Mouse (Mus musculus) myocyte (in vitro differentiated cells): ENCODE measurements around the gene Dnttip1.

Experiments used
- CEBPB ChIP-seq: IDR thresholded peaks from 2 replicates; pipeline ENCODE4 v1.6.1; 2011; ENCODE audit warnings: mild to moderate bottlenecking, moderate library complexity; ENCODE audit not compliant: poor library complexity, insufficient read depth, severe bottlenecking
- E2F4 ChIP-seq: IDR thresholded peaks from one replicate; pipeline ENCODE4 v1.6.1; 2011; ENCODE audit warnings: mild to moderate bottlenecking, control low read depth, moderate library complexity; ENCODE audit not compliant: insufficient read depth
- MAX ChIP-seq: IDR thresholded peaks from one replicate; pipeline ENCODE4 v1.6.1; 2011; ENCODE audit warnings: low read depth, mild to moderate bottlenecking, control low read depth
- MYOD1 ChIP-seq, 3 experiments: IDR thresholded peaks; one replicate each; pipeline ENCODE4 v1.6.1; 2011; ENCODE audit warnings: control low read depth in 2 of 3, low read depth in 2 of 3, mild to moderate bottlenecking in 2 of 3, moderate library complexity in 1 of 3; ENCODE audit not compliant: insufficient read length in 2 of 3, control insufficient read depth in 1 of 3
- POLR2A ChIP-seq: IDR thresholded peaks from one replicate; pipeline ENCODE4 v1.6.1; 2011; ENCODE audit warnings: low read depth, mild to moderate bottlenecking, control low read depth, moderate library complexity; ENCODE audit not compliant: insufficient read length
- POLR2AphosphoS2 ChIP-seq: IDR thresholded peaks from one replicate; pipeline ENCODE4 v1.6.1; 2011; ENCODE audit warnings: low read depth, control low read depth; ENCODE audit not compliant: insufficient read length
- REST ChIP-seq: IDR thresholded peaks from one replicate; pipeline ENCODE4 v1.6.1; 2011; ENCODE audit warnings: mild to moderate bottlenecking, control low read depth, moderate library complexity; ENCODE audit not compliant: insufficient read depth, insufficient read length
- TCF12 ChIP-seq: IDR thresholded peaks from one replicate; pipeline ENCODE4 v1.6.1; 2011; ENCODE audit warnings: mild to moderate bottlenecking, control low read depth; ENCODE audit not compliant: poor library complexity, insufficient read depth, severe bottlenecking
- USF1 ChIP-seq: IDR thresholded peaks from one replicate; pipeline ENCODE4 v1.6.1; 2011; ENCODE audit warnings: low read depth, mild to moderate bottlenecking, control low read depth, moderate library complexity

DNA sequence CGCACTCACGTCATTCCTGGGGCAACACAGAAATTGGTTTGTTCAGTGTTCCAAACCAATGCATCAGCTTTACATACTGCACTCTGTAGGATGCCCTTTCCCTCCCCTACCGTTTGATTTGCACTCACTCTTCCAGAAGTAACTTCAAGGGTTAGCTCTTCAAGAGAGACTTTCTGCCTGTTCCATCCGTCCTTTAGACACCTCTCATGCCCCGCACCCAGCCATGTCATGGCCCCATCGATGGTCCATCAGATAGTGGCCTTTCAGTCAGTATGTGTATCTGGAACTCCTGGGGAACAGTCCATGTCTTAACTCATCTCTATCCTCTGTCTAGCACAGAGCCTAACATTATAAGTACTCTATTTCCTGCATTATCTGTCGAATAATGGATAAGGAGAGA, 16.8 kb downstream of the Dnttip1 start:
- no peak for TF ChIP-seq POLR2A
- no peak for TF ChIP-seq E2F4
- no peak for TF ChIP-seq USF1
- TF ChIP-seq MAX: no peak
- no peak for TF ChIP-seq MYOD1 (IDR thresholded peaks at IDR 0.05; ENCODE audit: control insufficient read depth in 1 of 3, insufficient read length in 2 of 3, low read depth in 2 of 3)
- TF ChIP-seq CEBPB: no peak
- no peak for TF ChIP-seq POLR2AphosphoS2
- no peak for TF ChIP-seq TCF12
- no peak for TF ChIP-seq REST
